Mouse (Mus musculus) forebrain, embryonic 12.5 days (tissue): ENCODE measurements at regions not wholly inside any gene's neighbourhood (a gene's known extent, or its start where the extent isn't known, plus 50 kb on each side); places are given as distances from the start of the nearest gene placed in this dataset.

Source experiments
- ATAC-seq: fragments of 200-750 bp; cut with Nextera tagmentation; 2 replicates; pipeline ENCODE4 v1.8.0; 2017; ENCODE audit warnings: moderate TSS enrichment; ENCODE audit not compliant: low FRiP score
- H3K27ac ChIP-seq: fragments of 300-500 bp; sonication (generic); 2 replicates; pipeline ENCODE4 v1.5.1; 2016; ENCODE audit warnings: mild to moderate bottlenecking
- H3K27me3 ChIP-seq: fragments of 300-500 bp; sonication (generic); 2 replicates; pipeline ENCODE4 v1.6.1; 2016; ENCODE audit warnings: mild to moderate bottlenecking
- H3K36me3 ChIP-seq: fragments of 300-500 bp; sonication (generic); replicated peaks from 2 replicates; pipeline ENCODE4 v1.6.1; 2016; ENCODE audit warnings: mild to moderate bottlenecking
- H3K4me1 ChIP-seq: fragments of 300-500 bp; sonication (generic); 2 replicates; pipeline ENCODE4 v1.6.1; 2016
- H3K4me2 ChIP-seq: fragments of 300-500 bp; sonication (generic); 2 replicates; pipeline ENCODE4 v1.6.1; 2016; ENCODE audit warnings: mild to moderate bottlenecking, moderate library complexity
- H3K4me3 ChIP-seq: fragments of 300-500 bp; sonication (generic); replicated peaks from 2 replicates; pipeline ENCODE4 v1.5.1; 2016; ENCODE audit warnings: mild to moderate bottlenecking
- H3K9ac ChIP-seq: fragments of 300-500 bp; sonication (generic); 2 replicates; pipeline ENCODE4 v1.6.1; 2016; ENCODE audit warnings: mild to moderate bottlenecking
- H3K9me3 ChIP-seq: fragments of 300-500 bp; sonication (generic); 2 replicates; pipeline ENCODE4 v1.6.1; 2016
- WGBS: fragments of 180-500 bp; shearing (Covaris S2); methylation state at CpG from one replicate; pipeline ENCODE4 v1.1.7; 2016; 5-methylcytosine and 5-hydroxymethylcytosine counted together

- Histone ChIP-seq H3K9ac (no peak overlapping the region), H3K4me2 (no peak overlapping the region), H3K4me1 (no peaks in the 10 kb centered on the region), H3K4me3 (no peak overlapping the region), H3K27me3 (no peaks in the 10 kb centered on the region), H3K9me3 (no peaks in the 10 kb centered on the region), H3K36me3 (no peaks in the 10 kb centered on the region), H3K27ac (no peak overlapping the region)
- ATAC-seq = no peak
- 84% methylated on average over 6 of the region's 6 CpGs for WGBS
Measured at GRCm38 (mm10) chr2:146565693-146566092, 53.5 kb upstream of the Ralgapa2 start.

GRCm38 (mm10) chr2:146568171-146568842 lies 56.2 kb upstream of the Ralgapa2 start:
- no peak overlapping the region for H3K4me2 ChIP-seq
- no peaks in the 10 kb centered on the region for H3K4me1 ChIP-seq
- no peaks in the 10 kb centered on the region for H3K36me3 ChIP-seq
- H3K27me3 ChIP-seq = no peaks in the 10 kb centered on the region
- 85% methylated on average over 11 of the region's 11 CpGs for WGBS
- no peak overlapping the region for H3K4me3 ChIP-seq
- ATAC-seq = no peak
- no peak overlapping the region for H3K9ac ChIP-seq
- no peak overlapping the region for H3K27ac ChIP-seq
- H3K9me3 ChIP-seq = no peaks in the 10 kb centered on the region

- Histone ChIP-seq H3K36me3 (no peaks in the 10 kb centered on the region), H3K27ac (no peak overlapping the region), H3K4me2 (no peak overlapping the region), H3K27me3 (no peaks in the 10 kb centered on the region), H3K4me1 (no peaks in the 10 kb centered on the region), H3K4me3 (no peak overlapping the region), H3K9me3 (no peaks in the 10 kb centered on the region), H3K9ac (no peak overlapping the region)
- 92% methylated on average over 11 of the region's 11 CpGs for WGBS
- no peak for ATAC-seq
Measured at GRCm38 (mm10) chr2:146571036-146571435, 58.9 kb upstream of the Ralgapa2 start.

- Histone ChIP-seq H3K4me1 (no peaks in the 10 kb centered on the region), H3K9me3 (no peaks in the 10 kb centered on the region), H3K36me3 (no peaks in the 10 kb centered on the region), H3K4me3 (no peak overlapping the region), H3K4me2 (no peak overlapping the region), H3K27ac (no peak overlapping the region), H3K27me3 (no peaks in the 10 kb centered on the region), H3K9ac (no peak overlapping the region)
- no peak for ATAC-seq
- WGBS = 94% methylated on average over 9 of the region's 9 CpGs
Measured at GRCm38 (mm10) chr2:146571857-146572256, 59.7 kb upstream of the Ralgapa2 start.

- Histone ChIP-seq H3K27me3 (no peaks in the 10 kb centered on the region), H3K9ac (no peak overlapping the region), H3K27ac (no peak overlapping the region), H3K9me3 (no peaks in the 10 kb centered on the region), H3K4me3 (no peak overlapping the region), H3K4me2 (no peak overlapping the region), H3K4me1 (no peaks in the 10 kb centered on the region), H3K36me3 (no peaks in the 10 kb centered on the region)
- WGBS = 81% methylated on average over 3 of the region's 3 CpGs
- no peak for ATAC-seq
Measured at GRCm38 (mm10) chr2:146575610-146576297, 63.6 kb upstream of the Ralgapa2 start.

- Histone ChIP-seq H3K4me1 (no peaks in the 10 kb centered on the region), H3K27ac (no peak overlapping the region), H3K4me2 (no peak overlapping the region), H3K9ac (no peak overlapping the region), H3K27me3 (no peaks in the 10 kb centered on the region), H3K36me3 (no peaks in the 10 kb centered on the region), H3K4me3 (no peak overlapping the region), H3K9me3 (no peaks in the 10 kb centered on the region)
- ATAC-seq = no peak
- WGBS = 80% methylated on average over 4 of the region's 4 CpGs
Measured at GRCm38 (mm10) chr2:146576298-146576905, 64.3 kb upstream of the Ralgapa2 start.

GRCm38 (mm10) chr2:146577096-146577495 lies 65.0 kb upstream of the Ralgapa2 start:
- H3K9ac ChIP-seq = no peak overlapping the region
- no peak overlapping the region for H3K4me3 ChIP-seq
- H3K9me3 ChIP-seq = no peaks in the 10 kb centered on the region
- 72% methylated on average over 3 of the region's 3 CpGs for WGBS
- ATAC-seq = no peak
- no peak overlapping the region for H3K4me2 ChIP-seq
- H3K36me3 ChIP-seq = no peaks in the 10 kb centered on the region
- no peaks in the 10 kb centered on the region for H3K4me1 ChIP-seq
- no peak overlapping the region for H3K27ac ChIP-seq
- no peaks in the 10 kb centered on the region for H3K27me3 ChIP-seq

GRCm38 (mm10) chr2:146581220-146581619 lies 69.1 kb upstream of the Ralgapa2 start:
- Histone ChIP-seq H3K27me3 (no peaks in the 10 kb centered on the region), H3K4me2 (no peak overlapping the region), H3K27ac (no peak overlapping the region), H3K36me3 (no peaks in the 10 kb centered on the region), H3K9me3 (no peaks in the 10 kb centered on the region), H3K4me3 (no peak overlapping the region), H3K9ac (no peak overlapping the region), H3K4me1 (no peaks in the 10 kb centered on the region)
- no peak for ATAC-seq
- 92% methylated on average over 3 of the region's 3 CpGs for WGBS

GRCm38 (mm10) chr2:146583807-146584388 lies 71.8 kb upstream of the Ralgapa2 start:
- Histone ChIP-seq H3K4me1 (no peaks in the 10 kb centered on the region), H3K27ac (no peak overlapping the region), H3K9ac (no peak overlapping the region), H3K9me3 (no peaks in the 10 kb centered on the region), H3K27me3 (no peaks in the 10 kb centered on the region), H3K36me3 (no peaks in the 10 kb centered on the region), H3K4me2 (no peak overlapping the region), H3K4me3 (no peak overlapping the region)
- no peak for ATAC-seq

- Histone ChIP-seq H3K27ac (no peak overlapping the region), H3K4me2 (no peak overlapping the region), H3K9me3 (no peaks in the 10 kb centered on the region), H3K9ac (no peak overlapping the region), H3K27me3 (no peaks in the 10 kb centered on the region), H3K4me1 (no peaks in the 10 kb centered on the region), H3K4me3 (no peak overlapping the region), H3K36me3 (no peaks in the 10 kb centered on the region)
- ATAC-seq = no peak
- WGBS = 85% methylated on average over 1 of the region's 1 CpGs
Measured at GRCm38 (mm10) chr2:146586381-146586780, 74.2 kb upstream of the Ralgapa2 start.

- no peak for ATAC-seq
- Histone ChIP-seq H3K4me3 (no peak overlapping the region), H3K27ac (no peak overlapping the region), H3K9ac (no peak overlapping the region), H3K27me3 (no peaks in the 10 kb centered on the region), H3K36me3 (no peaks in the 10 kb centered on the region), H3K4me1 (no peaks in the 10 kb centered on the region), H3K4me2 (no peak overlapping the region), H3K9me3 (no peaks in the 10 kb centered on the region)
- WGBS = 70% methylated on average over 3 of the region's 3 CpGs
Measured at GRCm38 (mm10) chr2:146586981-146587380, 74.8 kb upstream of the Ralgapa2 start.

GRCm38 (mm10) chr2:146589860-146590259 lies 77.7 kb upstream of the Ralgapa2 start:
- ATAC-seq = no peak
- no peak overlapping the region for H3K4me3 ChIP-seq
- H3K4me2 ChIP-seq = no peak overlapping the region
- no peak overlapping the region for H3K27ac ChIP-seq
- WGBS = 89% methylated on average over 3 of the region's 3 CpGs
- H3K9ac ChIP-seq = no peak overlapping the region
- H3K36me3 ChIP-seq = no peaks in the 10 kb centered on the region
- H3K9me3 ChIP-seq = no peaks in the 10 kb centered on the region
- H3K4me1 ChIP-seq = no peaks in the 10 kb centered on the region
- no peaks in the 10 kb centered on the region for H3K27me3 ChIP-seq
